Mouse (Mus musculus) bone marrow, adult 2 months (tissue): Measurements from ENCODE around the gene Plagl2.

Experiments used
- CTCF ChIP-seq: fragments of 200-500 bp; IDR thresholded peaks from 2 replicates; pipeline ENCODE4 v1.5.1; 2011; ENCODE audit warnings: low read length, control low read depth; ENCODE audit not compliant: control insufficient read depth, insufficient read depth
- POLR2A ChIP-seq: fragments of 200-500 bp; IDR thresholded peaks from 2 replicates; pipeline ENCODE4 v1.6.1; 2011; ENCODE audit warnings: low read depth, mild to moderate bottlenecking, control low read depth, low read length, borderline replicate concordance; ENCODE audit not compliant: control insufficient read depth

GRCm38 (mm10) chr2:153186176-153186591 is 55.0 kb downstream of the Plagl2 start:
- TF ChIP-seq CTCF (no peak), POLR2A (no peak)
